22 mouse cellular contexts compared by ENCODE assay signal in genomic region chr6:54286813-54287212, GRCm38 (mm10). TPM values are rescaled to one million over a fixed set of nuclear protein-coding genes. Genes with fewer than 3 reads are reported as not detected.
A peak's percentile ranks its signal among the peaks of the same experiment; 100 is the strongest.
DNase-seq lines count a peak whose midpoint lies in the region; ATAC-seq and TF ChIP-seq lines count a peak whose summit lies in the region.
"Had no signal": no experiment of that assay in that cellular context is flagged by ENCODE, and none has a peak within 500 bp of the region (broad histone marks: within the 10 kb centered on the region; RNA-seq: fewer than 3 reads in every experiment).

No protein-coding gene starts in this region.

- H3K27ac ChIP-seq in forebrain, embryonic 14.5 days (ENCODE audit: low read depth, low read length), result no peak overlapping the region
- H3K27ac ChIP-seq in forebrain, embryonic 16.5 days (ENCODE audit: low read length), result no peak overlapping the region
- no peak overlapping the region for H3K27ac ChIP-seq in ES-E14 (ENCODE audit: insufficient read depth, low read depth, low read length, poor library complexity, severe bottlenecking)
- H3K27ac ChIP-seq: embryonic facial prominence, embryonic 10.5 days; embryonic facial prominence, embryonic 12.5 days; forebrain, embryonic 15.5 days had no signal

- H3K4me1 ChIP-seq in forebrain, embryonic 14.5 days (ENCODE audit: control insufficient read depth, insufficient read depth, low read length), result no peaks in the 10 kb centered on the region
- H3K4me1 ChIP-seq in forebrain, embryonic 16.5 days (replicated peaks; ENCODE audit: control insufficient read depth, insufficient read depth, low read length), result no peaks in the 10 kb centered on the region
- peaks cover 0 to 15% of the 10 kb centered on the region in 2 experiments; a peak in 3 of 4 replicates for H3K4me1 ChIP-seq in ES-E14 (ENCODE audit: control insufficient read depth in 2 of 2, insufficient read depth in 2 of 2, low read length in 2 of 2, poor library complexity in 1 of 2)
- H3K4me1 ChIP-seq: embryonic facial prominence, embryonic 10.5 days; embryonic facial prominence, embryonic 12.5 days; forebrain, embryonic 15.5 days had no signal

- no peak for TF ChIP-seq POLR2A in brain, embryonic 14.5 days (IDR thresholded peaks at IDR 0.05; ENCODE audit: borderline replicate concordance, extremely low read depth, insufficient read depth, insufficient read length, poor library complexity, severe bottlenecking)

- peak; percentile 21 for DNase-seq in forebrain, embryonic 14.5 days (ENCODE audit: low spot score)
- DNase-seq in frontal cortex, postnatal 36 days (ENCODE audit: low spot score in 2 of 2), result no peak
- DNase-seq in ES-E14 (ENCODE audit: low read depth, low spot score), result no peak
- DNase-seq in brain, embryonic 14.5 days (ENCODE audit: low read depth), result peak; percentile 37
- DNase-seq in adrenal gland, adult 2 months, result no peak
- DNase-seq: adrenal gland, adult 8-10 months; adrenal gland, postnatal 14 days; adrenal gland, postnatal 36 days; B cell, adult 2 months; cerebellum, adult 11-12 months; cerebellum, adult 2 months; cerebellum, adult 9-10 months; cerebellum, postnatal 10 days; cerebellum, postnatal 25 days had no signal

- in situ Hi-C loops in ES-E14 (cut with MboI; ENCODE audit: low sequenced_read_pairs in 2 of 2, unreplicated experiment in 2 of 2), result no loop called here

- H3K4me3 ChIP-seq in forebrain, embryonic 14.5 days (ENCODE audit: low read depth, low read length), result no peak overlapping the region
- no peak overlapping the region for H3K4me3 ChIP-seq in forebrain, embryonic 16.5 days (replicated peaks; ENCODE audit: low read length)
- H3K4me3 ChIP-seq in ES-E14 (ENCODE audit: insufficient read depth in 1 of 2, low read depth in 1 of 2, low read length in 2 of 2, poor library complexity in 1 of 2, severe bottlenecking in 1 of 2), result no peak overlapping the region
- H3K4me3 ChIP-seq: embryonic facial prominence, embryonic 10.5 days; embryonic facial prominence, embryonic 12.5 days; forebrain, embryonic 15.5 days had no signal

- H3K4me2 ChIP-seq in forebrain, embryonic 14.5 days (ENCODE audit: low read length), result no peak overlapping the region
- no peak overlapping the region for H3K4me2 ChIP-seq in forebrain, embryonic 16.5 days (ENCODE audit: low read length)
- H3K4me2 ChIP-seq: embryonic facial prominence, embryonic 12.5 days; forebrain, embryonic 15.5 days had no signal

- no peak overlapping the region for H3K9ac ChIP-seq in forebrain, embryonic 14.5 days (ENCODE audit: low read length)
- no peak overlapping the region for H3K9ac ChIP-seq in forebrain, embryonic 16.5 days (replicated peaks; ENCODE audit: low read depth, low read length)
- H3K9ac ChIP-seq in ES-E14 (ENCODE audit: insufficient read depth, low read depth, low read length, poor library complexity, severe bottlenecking), result peak overlapping the region; percentile 4; the same call in 1 of the 2 replicates
- H3K9ac ChIP-seq: embryonic facial prominence, embryonic 12.5 days; forebrain, embryonic 15.5 days had no signal

- TF ChIP-seq CTCF in brain, embryonic 14.5 days (IDR thresholded peaks at IDR 0.05; ENCODE audit: borderline replicate concordance, extremely low read depth, insufficient read depth, insufficient read length), result no peak

- H3K27me3 ChIP-seq in forebrain, embryonic 14.5 days (replicated peaks; ENCODE audit: control insufficient read depth, insufficient read depth, low read length), result no peaks in the 10 kb centered on the region
- H3K27me3 ChIP-seq in forebrain, embryonic 16.5 days (replicated peaks; ENCODE audit: control insufficient read depth, insufficient read depth, low read length), result no peaks in the 10 kb centered on the region
- H3K27me3 ChIP-seq: CH12.LX; forebrain, embryonic 15.5 days had no signal

- no peak for ATAC-seq in forebrain, embryonic 14.5 days
- ATAC-seq in forebrain, embryonic 16.5 days, result no peak
- peak; percentile 55; the same call in 1 of the 2 replicates for ATAC-seq in frontal cortex, adult (ENCODE audit: low TSS enrichment)
- ATAC-seq: CD4-positive, CD25-positive, alpha-beta regulatory T cell, adult 4 months; forebrain, embryonic 15.5 days had no signal

- H3K9me3 ChIP-seq in forebrain, embryonic 14.5 days (replicated peaks; ENCODE audit: control insufficient read depth, low read length), result no peaks in the 10 kb centered on the region
- H3K9me3 ChIP-seq in forebrain, embryonic 16.5 days (ENCODE audit: control insufficient read depth, low read length), result no peaks in the 10 kb centered on the region
- no peaks in the 10 kb centered on the region for H3K9me3 ChIP-seq in ES-E14 (ENCODE audit: control insufficient read depth, insufficient read depth, low read depth, low read length)
- H3K9me3 ChIP-seq: embryonic facial prominence, embryonic 10.5 days; embryonic facial prominence, embryonic 12.5 days; forebrain, embryonic 15.5 days had no signal

- WGBS in forebrain, embryonic 14.5 days, result 74% methylated on average over 5 of the region's 5 CpGs
- WGBS in forebrain, embryonic 16.5 days, result 75% methylated on average over 5 of the region's 5 CpGs

- 0 out of 2 replicates have a peak, but pooled peaks cover 3% of the 10 kb centered on the region for H3K36me3 ChIP-seq in forebrain, embryonic 14.5 days (ENCODE audit: control insufficient read depth, insufficient read depth, low read length)
- H3K36me3 ChIP-seq in forebrain, embryonic 16.5 days (ENCODE audit: control insufficient read depth, insufficient read depth), result no peaks in the 10 kb centered on the region
- H3K36me3 ChIP-seq in ES-E14 (ENCODE audit: control insufficient read depth, insufficient read depth, low read length, poor library complexity, severe bottlenecking), result no peaks in the 10 kb centered on the region; the same call in 1 of the 2 replicates
- H3K36me3 ChIP-seq: embryonic facial prominence, embryonic 10.5 days; embryonic facial prominence, embryonic 12.5 days; forebrain, embryonic 15.5 days had no signal

TF ChIP-seq in ES-E14, 5 proteins besides CTCF, POLR2A, EP300 and RAD21:
- TF ChIP-seq CHD2 (IDR thresholded peaks at IDR 0.05; ENCODE audit: low read depth, low read length) (no peak), ZNF384 (IDR thresholded peaks at IDR 0.05; ENCODE audit: low read depth, low read length) (no peak), HCFC1 (IDR thresholded peaks at IDR 0.05; ENCODE audit: borderline replicate concordance, insufficient read depth, low read length) (no peak), ZC3H11A (IDR thresholded peaks at IDR 0.05; ENCODE audit: borderline replicate concordance, low read depth, low read length) (no peak), MAFK (IDR thresholded peaks at IDR 0.05; ENCODE audit: insufficient read depth, low read depth, low read length) (no peak)

RNA-seq across cellular contexts. Expression of gene Prr15, which starts 38.8 kb away (rescaled TPM):
- 2.0 and 3.1 TPM in 2 replicates for polyA plus RNA-seq in forebrain, embryonic 14.5 days (2014; fragmentation: Nextera tagmentation; extraction: Ambion mirVana)
- polyA plus RNA-seq in forebrain, embryonic 16.5 days (2015; fragmentation: Nextera tagmentation; extraction: Ambion mirVana), result 2.7 and 2.8 TPM in 2 replicates
- 0.32 and 0.36 TPM in 2 replicates for total RNA-seq in ES-E14 (2012; rRNA removed)
- 1.6 and 1.8 TPM in 2 replicates for polyA plus RNA-seq in brain, embryonic 14.5 days (2012; rRNA removed)
- 1 to 10 TPM; 2.1 to 6.2 TPM for total RNA-seq in adrenal gland, adult 2 months (2021)
- polyA plus RNA-seq in adrenal gland, adult 2 months (2012; rRNA removed), result 1.4 and 3.0 TPM in 2 replicates
- total RNA-seq: CH12.LX, MEL had no signal

Comparison
In these comparisons a context has a peak if more than half of its experiments do, and no peak if none do; other contexts are left out.
1. DNase-seq: peak in forebrain, embryonic 14.5 days (single experiment) and brain, embryonic 14.5 days (single experiment); none in frontal cortex, postnatal 36 days (0 of 2), ES-E14 (single experiment) and adrenal gland, adult 2 months (single experiment).